Mouse (Mus musculus) lung, postnatal 36 days (tissue): ENCODE measurements around the gene Cobll1.
A peak's percentile ranks its signal among the peaks of the same experiment; 100 is the strongest.

ENCODE experiments used
- DNase-seq: peaks from one replicate; pipeline ENCODE4 v3.0.0; 2022; ENCODE audit warnings: mixed read lengths

Gene Cobll1

DNA sequence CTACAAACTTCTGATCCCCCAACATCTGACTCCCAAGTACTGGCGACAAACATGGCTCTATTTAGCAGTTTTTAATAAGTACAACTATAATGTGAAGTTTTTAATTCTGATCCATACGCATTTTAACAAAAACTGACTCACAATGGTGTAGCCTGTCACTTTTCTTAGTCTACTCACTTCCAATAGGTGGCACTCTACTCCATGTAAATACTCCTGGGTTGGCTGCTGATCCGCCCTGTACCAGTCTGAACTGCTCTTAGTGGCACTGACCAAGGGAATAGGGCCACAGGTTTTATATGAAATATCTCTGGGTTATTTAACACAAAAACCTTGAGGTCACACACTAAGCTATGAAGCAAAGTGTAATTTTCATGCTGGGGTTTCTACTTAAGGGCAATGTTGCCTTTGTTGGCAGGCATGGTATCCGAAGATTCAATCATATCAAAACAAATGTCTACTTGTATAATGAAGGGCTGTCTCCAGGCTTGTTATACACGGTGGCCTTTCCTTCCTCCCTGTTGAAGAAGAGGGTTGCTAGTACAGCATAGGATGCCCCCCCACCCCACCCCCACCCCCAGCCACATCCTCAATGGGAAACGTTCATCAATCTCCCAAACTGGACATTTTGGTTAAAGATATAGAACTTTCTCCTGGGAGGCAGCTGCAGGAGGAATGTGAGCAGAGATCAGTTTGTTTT is 93.6 kb downstream of the Cobll1 start:
- DNase-seq = peak; percentile 71

DNA sequence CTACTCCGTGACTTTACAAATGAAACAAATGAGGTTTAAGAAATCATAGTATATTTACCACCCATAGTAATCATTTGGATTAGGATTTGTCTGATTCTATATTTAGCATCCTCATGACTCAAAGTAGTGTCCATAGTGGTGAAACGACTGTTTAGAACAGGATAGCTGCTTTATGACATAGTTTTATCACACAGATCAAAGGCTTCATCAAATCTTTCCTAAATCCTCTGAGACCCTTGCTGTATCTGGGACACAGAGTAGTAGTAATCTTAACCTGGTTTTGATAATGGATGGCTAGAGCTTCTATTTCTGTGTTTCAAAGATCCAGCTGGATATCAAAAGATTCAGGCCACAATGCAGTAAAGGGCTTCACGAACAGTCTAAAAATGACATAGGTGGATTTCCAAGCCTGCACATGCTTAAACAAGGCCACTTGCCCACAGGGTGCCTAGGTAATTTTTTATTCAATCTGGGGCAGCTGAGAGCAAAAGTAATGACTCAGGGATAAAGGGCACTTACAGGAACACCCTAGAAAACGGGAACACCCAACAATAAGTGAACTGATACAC is 98.0 kb downstream of the Cobll1 start:
- DNase-seq = no peak

DNA sequence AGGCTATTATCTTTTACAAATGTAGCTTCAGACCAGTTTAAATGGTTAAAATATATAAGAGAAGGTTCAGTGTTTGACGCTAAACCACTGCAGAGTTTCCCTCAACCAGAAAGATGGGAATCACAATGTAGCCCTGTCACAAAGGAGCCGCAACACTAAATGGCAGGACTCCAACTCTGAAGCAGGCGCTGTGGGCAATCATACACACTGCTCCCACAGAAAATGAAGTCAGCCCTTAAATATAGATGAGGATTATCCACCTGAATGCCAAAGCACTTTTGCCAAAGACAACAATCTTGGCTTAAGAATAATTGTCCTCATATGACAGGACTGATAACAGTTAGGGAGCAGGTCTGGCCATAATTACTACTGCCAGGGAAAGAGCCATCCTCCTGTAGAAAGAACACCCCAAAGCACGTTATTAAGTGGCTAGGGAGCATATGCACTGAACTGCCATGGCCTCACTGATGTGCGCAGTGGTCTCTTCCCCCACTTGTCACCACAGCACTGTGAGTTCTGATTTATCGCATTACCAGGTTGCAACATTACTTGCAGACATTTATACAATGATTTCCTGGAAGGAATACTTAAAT is 98.8 kb downstream of the Cobll1 start:
- DNase-seq = peak; percentile 32

DNA sequence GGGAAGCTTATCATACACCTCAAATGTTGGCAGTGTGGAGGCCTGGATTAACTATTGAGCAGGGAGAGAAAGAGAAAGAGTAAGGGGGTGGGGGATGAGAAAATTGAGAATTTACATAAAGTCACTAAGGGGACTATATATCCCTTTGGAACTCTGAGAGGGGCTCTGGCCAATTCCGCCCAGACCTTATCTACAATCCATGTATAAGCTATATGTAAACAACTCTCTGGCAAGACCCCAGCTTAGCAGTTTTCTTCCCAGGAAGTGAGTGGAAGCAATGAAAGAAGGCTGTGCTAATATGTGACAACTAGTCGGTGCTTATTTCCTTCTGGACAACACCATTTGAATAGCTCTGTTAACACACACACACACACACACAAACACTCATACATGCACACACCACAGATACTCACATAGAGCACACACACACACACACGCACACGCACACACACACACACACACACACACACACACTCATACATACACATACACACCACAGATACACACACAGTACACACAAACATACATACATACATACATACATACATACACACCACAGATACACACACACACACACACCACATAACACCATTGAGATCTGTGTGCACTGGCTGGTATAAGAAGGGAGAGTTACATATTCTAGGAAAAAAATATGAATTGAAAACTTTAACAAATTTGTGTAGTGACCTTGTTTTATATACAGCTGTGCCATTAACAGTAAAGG is 99.4 kb downstream of the Cobll1 start:
- DNase-seq = no peak

DNA sequence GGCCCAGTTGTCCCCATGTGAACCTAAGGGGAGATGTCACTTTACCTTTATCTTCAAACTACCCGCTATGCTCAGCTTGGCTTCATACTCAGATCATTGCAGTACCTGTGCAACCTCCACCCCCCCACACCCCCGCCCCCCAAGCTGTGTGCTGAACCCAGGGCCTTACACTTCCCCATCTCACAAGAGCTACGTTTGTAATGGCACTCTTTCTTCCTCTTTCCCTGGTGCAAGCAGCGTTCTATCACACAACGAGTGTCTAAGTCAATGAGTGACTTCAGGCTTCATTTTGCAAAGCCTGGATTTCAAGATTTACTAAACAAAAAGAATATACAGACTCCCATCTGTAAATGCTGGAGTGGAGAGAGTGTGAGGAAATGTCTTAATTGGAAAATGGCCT is 100.2 kb downstream of the Cobll1 start:
- no peak for DNase-seq

DNA sequence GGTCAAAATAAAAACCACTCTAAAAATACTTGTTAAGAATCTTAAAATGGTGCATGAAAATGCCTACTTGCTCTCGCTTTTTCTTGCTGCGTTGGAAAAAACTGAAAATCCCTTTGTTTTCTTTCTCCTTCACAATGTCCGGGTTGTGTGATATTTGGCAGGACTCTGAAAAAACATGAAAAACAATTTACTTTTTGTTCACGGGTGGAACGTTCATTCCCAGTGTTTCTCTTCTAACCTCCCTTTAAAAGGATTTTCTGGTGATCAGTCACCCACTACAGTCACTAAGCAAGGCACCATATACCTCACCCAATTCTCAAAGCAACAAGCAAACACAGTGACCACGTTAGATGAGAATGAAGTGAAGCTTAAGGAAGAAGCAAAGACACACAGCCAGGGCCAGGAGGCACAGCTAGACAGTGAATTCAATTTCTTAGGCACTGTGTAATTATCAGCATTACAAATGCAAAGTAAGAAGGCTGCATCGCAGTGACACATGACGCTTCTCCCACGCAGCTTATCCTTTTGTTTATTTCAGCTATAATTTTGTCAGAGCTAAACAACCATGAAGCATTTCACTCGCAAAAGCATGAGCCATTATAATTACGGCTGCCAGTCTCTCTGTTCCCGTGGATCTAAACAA is 112.9 kb downstream of the Cobll1 start:
- DNase-seq = no peak

DNA sequence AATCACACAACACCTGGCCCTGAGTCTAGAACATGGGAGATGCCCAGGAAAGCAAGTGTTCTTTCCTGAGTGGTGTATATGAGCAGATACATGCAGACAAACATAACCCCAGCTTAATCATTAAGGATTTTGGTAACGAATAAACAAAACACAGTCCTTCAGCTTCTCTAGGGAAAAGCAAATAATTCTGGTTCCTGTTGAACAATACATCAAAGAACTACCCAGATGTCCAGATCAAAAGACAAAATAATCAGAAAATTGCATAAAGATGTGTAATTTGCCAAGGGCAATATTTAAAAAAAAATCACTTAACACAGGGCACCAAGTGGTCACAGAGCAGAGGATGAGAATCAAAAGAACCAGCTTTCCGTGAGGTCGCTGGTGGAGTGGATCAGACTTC is 115.5 kb downstream of the Cobll1 start:
- no peak for DNase-seq

DNA sequence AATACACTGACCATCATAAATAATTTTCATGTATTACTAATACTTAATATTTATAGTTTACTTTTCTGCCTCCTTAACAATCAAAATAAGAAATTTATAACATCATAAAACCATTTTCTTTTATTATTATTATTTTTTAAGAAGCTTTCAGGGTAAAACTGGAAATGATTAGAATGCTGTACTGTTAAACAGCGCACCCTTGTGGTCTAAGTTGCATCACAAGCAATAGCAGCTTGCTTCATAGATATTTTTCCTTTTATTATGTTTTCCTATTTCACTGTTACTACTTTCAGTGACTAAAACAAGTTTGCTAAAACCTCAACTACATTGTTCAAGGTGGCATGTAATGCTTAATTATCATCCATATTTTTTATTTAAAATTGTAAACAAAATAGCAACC is 117.8 kb downstream of the Cobll1 start:
- DNase-seq = peak; percentile 86

DNA sequence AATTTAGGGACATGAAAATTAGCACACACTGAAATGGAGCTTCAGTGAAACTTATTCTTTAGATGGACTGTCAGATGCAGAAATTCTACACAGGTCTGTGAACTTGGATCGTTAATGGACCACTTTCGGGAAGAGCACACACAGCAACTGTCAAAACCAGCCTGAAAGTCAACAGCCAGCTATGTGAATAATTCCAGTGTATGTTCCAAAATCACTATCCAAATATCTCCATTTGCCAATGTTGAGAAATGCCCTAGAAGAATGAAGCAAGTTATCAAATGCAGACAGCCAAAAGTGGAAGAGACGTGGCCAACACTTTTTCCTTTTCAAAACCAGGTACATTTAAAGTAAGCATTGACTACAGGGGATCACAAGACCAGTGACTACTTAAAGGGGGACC is 118.2 kb downstream of the Cobll1 start:
- DNase-seq = peak; percentile 35

DNA sequence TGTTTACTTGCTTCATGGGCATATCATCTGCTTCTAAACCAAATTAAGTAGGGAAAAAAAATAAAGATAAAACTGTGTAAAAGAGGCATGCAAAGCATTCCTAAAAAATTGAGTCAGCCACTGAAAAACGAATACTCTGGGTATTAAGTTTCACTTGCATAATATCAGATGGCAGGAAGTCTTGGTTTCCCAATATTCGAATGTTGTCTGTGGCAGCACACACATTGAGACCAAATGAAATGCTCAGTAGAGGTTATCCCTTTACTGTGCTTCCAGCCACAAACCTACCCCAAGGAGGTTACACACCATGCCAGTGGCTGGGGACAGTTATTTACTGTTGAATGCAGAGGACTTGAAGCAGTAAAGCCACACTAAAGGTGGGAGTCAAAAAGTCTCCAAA is 119.1 kb downstream of the Cobll1 start:
- no peak for DNase-seq

DNA sequence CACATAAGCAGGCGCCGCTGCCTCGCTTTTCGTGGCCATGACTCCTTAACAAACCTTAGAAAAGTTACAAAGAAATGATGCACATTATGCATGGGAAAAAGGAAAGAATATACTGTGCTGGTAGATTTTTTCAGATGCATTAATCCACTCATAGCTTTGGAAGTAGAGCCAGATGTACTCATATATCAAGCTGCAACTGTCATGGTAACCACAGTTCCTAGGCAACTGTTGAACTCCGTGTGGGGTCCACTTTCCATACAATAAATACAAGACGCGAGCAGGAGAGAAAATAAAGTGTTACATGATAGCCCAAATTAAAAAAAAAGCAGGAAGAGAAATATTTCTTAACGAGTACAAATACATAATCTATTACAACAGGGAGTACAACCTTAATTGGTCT is 119.5 kb downstream of the Cobll1 start:
- no peak for DNase-seq

DNA sequence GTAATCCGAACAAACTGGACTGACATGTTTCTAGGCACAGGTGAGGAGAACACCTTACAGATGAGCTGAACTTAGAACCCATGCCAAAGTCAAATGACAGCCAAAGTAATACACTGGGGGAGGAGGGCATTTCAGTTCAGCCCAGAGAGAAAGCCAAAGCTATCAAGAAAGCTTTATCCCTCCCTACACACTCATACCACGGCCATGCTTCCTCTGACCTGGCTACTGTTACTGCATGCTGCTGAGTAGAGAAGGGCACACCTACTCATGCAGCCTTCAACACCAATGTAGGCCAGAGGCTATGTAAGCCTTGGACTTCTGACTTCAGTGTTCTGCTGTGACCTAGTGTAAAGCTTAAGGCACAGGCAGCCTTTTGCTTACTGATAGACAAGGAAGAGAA is 120.1 kb downstream of the Cobll1 start:
- no peak for DNase-seq

DNA sequence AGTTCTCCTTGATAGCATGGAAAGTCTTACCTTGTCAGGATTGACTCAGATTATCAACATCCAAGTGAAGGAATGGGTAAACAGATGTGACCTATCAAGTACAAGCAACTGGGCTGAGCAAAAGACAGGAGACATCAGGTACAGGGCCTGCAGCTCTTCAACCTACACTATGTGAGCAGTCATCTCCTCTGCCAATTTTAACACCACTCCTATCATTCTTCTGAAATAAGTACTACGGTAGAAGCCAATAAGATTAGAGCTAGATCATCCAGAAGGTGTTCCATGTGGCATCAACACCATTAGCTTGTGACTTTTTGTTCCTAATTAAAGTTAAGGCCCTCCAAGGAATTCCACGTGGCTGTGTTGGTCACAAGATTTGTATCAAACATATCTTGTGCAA is 121.3 kb downstream of the Cobll1 start:
- DNase-seq = no peak

DNA sequence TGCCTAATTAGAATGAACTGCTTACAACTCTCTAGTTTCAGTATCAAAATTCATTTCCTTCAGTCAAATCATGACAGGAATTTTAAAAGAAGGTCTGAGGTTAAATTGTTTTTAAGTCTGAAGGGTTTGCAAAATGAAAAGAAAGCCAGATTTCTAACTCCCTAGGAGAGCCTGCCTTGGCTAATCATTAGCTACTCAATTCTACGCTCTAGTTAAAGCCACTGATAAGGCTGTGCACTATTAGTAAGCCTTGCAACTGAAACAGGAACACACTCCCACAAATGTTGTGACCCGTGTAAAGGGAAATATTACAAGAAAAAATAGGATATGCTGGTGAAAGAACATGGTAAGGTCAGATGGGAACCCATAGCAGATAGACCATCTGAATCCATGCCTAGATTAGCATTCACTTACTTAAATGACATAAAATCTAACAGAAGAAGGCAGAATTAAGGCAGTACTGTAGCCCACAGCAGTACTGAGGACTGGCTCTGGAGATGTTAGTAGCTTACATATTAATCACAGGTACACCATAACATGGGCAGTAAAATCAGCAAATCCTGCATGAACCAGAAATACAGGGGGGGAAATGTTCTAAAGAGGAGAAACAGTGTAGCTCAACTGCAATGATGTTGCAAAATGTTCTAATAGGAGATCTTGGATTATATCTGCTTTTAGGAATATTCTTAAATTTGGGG is 122.6 kb downstream of the Cobll1 start:
- no peak for DNase-seq

DNA sequence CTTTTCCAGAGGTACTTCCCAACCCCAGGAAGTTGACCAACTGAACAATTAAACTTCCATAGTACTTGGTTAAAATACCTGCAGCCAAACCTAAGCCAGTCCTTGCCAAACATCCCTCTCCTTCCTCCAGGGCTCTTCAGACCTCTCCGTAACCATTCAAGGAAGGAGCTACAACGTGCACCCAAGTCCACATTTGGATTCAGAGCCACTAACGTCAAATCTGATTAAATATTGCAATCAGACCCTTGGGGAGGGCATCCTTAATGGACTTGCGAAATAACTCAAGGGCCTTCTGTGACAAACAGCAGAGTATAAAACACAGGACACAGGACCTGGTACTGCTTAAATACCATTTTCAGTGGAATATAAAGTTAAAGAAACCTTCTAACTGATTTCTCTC is 126.0 kb downstream of the Cobll1 start:
- peak; percentile 77 for DNase-seq

DNA sequence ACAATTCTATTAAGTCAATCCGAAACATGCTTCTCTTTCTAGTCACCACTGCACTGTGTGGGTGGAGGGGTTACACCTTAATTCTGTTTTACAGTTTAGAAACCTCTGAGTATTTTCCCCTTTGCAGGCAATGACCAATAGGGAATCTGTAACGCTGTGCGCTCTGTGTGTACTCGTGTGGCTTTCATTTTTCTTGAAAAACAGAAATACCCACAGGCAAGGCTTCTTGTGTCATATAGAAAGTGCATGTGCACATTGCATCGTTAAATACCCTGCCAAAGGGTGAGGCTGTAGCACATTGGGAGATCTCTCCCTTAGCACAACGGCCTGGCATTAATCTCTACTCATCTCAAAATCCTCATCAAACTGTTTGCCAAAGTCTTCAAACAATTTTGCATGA is 134.6 kb downstream of the Cobll1 start:
- DNase-seq = no peak

DNA sequence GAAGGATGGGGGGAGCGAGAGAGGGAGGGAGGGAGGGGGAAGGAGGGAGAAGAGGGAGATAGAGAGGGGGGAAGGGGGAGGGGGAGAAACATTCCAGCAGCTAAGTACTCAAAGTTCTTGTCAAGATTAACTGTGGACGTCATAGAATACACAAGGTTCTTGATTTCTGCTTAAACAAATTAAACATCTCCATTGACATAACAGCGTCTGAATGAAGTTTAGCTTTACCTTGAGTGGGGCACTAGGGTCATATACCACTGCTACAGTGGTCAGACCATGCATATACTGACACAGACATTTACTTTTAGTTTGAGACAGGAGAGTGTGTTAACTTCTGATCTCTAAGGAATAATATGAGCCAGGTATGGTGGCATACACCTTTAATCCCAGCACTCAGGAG is 135.4 kb downstream of the Cobll1 start:
- DNase-seq = no peak

DNA sequence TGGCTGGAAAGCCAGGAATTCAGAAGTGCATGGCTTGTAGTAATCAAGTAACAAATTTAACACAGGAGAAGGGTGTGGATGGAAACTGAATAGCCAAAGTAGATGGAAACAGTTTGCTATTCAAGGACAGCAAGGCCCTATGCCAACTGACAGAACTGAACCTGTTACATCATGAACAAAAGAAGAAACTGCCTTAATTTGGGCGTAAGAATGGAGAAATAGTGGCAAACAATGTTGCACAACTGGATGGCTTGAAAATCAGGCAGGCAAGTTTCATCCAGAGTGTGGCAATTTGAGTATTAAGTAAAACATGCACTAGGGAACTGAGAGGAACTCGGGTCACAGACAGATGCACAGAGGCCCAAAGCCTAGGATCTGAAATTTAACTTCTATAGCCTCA is 137.8 kb downstream of the Cobll1 start:
- DNase-seq = peak; percentile 64

DNA sequence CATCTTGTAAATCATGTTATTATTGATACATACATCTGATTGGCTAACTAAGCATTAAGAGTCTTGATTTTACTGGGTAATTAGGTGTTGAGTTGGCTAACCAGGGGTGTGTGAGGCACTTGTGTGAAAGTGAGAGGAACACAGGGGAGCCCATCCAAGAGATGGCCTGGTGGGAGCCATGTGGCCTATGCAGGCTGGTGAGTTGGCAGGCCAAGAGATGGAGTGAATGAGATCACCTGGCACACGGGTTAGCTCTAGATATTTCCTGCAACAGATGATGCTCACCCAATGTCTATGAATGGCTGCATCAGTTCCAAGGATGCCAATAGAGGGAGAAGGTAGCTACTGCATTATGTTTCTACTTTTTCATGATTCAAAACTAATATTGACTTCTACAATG is 139.2 kb downstream of the Cobll1 start:
- DNase-seq = no peak

DNA sequence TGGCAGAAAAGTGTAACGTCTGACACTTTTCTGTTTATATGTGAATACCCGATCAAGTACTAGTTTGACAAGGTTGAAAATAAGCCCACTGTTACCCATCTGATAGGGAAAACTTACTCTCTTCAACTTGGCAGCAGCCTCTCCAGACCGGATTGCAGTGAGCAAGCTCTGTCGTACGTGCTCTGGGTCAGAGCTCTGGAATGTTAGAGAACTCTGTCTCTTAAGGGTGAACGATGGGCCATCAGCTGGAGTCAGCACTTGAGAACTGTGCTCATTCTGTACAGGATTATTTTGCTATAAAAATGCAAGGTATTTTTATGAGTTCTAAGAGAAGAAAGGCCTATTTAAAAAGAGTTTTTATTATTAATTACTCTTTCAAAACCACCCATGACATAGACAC is 143.6 kb downstream of the Cobll1 start:
- DNase-seq = no peak

DNA sequence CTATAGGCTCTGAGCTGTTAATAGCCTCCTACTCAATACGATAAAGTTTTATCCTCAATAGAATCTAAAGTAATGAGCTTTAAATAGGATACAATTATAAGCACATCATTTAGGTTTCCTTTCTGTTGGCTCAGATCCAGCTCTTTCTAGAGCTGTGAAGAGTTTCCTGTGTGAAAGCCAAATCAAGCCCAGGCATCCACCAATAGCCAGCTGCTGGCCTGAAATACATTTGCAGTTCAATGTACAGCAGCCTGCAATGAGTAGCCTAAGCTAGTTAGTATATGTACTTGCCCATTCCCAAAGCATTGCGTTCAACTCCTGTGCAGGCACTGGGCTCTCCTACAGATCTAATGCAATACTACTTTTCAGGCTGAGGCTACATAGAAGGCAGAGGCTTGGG is 145.2 kb downstream of the Cobll1 start:
- DNase-seq = peak; percentile 39

DNA sequence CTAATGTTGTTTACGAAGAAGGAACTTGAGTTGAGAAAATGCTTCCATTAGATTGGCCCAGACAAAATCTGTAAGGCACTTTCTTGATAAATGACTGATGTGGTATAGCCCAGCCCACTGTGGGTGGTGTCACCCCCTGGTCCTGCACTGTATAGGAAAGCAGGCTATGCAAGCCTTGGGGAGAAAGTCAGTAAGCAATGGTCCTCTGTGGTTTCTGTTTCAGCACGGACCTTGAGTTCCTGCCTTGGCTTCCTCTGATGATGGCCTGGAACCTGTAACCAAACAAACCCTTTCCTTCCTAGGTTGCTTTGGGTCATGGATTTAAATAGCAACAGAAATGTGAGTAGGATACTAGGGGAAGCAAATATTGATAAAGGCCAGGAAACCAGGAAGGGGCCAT is 148.2 kb downstream of the Cobll1 start:
- peak; percentile 49 for DNase-seq

DNA sequence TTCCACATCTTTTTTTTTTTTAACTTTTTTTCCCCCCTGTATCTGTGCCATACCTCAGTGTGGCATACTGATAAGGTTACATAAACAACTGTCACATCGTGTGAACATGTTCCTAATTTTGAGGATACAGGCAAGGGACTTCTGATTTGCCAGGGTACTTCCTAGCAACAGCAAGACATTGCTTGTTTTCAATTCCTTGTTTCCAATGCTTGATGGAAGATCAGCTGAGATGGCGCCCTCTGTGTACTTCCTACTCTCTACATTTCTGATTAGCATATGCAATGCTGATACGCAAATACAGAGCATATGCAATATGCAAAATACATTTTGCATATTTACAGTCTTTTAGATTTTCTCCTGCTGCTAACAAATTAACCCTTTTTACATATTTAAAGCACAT is 152.0 kb downstream of the Cobll1 start:
- DNase-seq = no peak
